Mouse (Mus musculus) testis, adult 2 months (tissue): Measurements from ENCODE around the gene Dnase2a. TPM values are rescaled to one million over a fixed set of nuclear protein-coding genes. Genes with fewer than 3 reads are reported as not detected.

Source experiments
- H3K27ac ChIP-seq: fragments of 200-500 bp; 2 replicates; pipeline ENCODE4 v1.5.1; 2012; ENCODE audit warnings: low read depth, low read length; ENCODE audit not compliant: control insufficient read depth, insufficient read depth
- H3K27me3 ChIP-seq: fragments of 200-500 bp; 2 replicates; pipeline ENCODE4 v1.6.1; 2012; ENCODE audit warnings: mild to moderate bottlenecking, low read length, moderate library complexity; ENCODE audit not compliant: control insufficient read depth, insufficient read depth
- H3K36me3 ChIP-seq: fragments of 200-500 bp; 2 replicates; pipeline ENCODE4 v1.6.1; 2012; ENCODE audit warnings: mild to moderate bottlenecking, low read length; ENCODE audit not compliant: control insufficient read depth, insufficient read depth
- H3K4me1 ChIP-seq: fragments of 200-500 bp; 2 replicates; pipeline ENCODE4 v1.6.1; 2012; ENCODE audit warnings: low read length; ENCODE audit not compliant: control insufficient read depth, insufficient read depth
- H3K4me3 ChIP-seq: fragments of 200-500 bp; 2 replicates; pipeline ENCODE4 v1.5.1; 2012; ENCODE audit warnings: low read depth, mild to moderate bottlenecking, low read length, moderate library complexity, mixed read lengths; ENCODE audit not compliant: control insufficient read depth
- CTCF ChIP-seq: fragments of 200-500 bp; IDR thresholded peaks from 2 replicates; pipeline ENCODE4 v1.5.1; 2012; ENCODE audit warnings: low read depth, mild to moderate bottlenecking, inconsistent platforms, low read length, moderate library complexity; ENCODE audit not compliant: control insufficient read depth, insufficient read depth, insufficient replicate concordance
- POLR2A ChIP-seq: fragments of 200-500 bp; IDR thresholded peaks from 2 replicates; pipeline ENCODE4 v1.6.1; 2012; ENCODE audit warnings: low read depth, mild to moderate bottlenecking, inconsistent platforms, low read length, moderate library complexity; ENCODE audit not compliant: control insufficient read depth
- polyA plus RNA-seq: library from polyadenylated mRNA; depleted of rRNA; stranded (reverse); fragments of >200 nt; gene quantifications from 2 replicates; pipeline ENCODE4 v1.2.3, GENCODE M21; 2012; rRNA removed

Dnase2a gene
- 1.6 and 2.1 TPM in 2 replicates for polyA plus RNA-seq

DNA sequence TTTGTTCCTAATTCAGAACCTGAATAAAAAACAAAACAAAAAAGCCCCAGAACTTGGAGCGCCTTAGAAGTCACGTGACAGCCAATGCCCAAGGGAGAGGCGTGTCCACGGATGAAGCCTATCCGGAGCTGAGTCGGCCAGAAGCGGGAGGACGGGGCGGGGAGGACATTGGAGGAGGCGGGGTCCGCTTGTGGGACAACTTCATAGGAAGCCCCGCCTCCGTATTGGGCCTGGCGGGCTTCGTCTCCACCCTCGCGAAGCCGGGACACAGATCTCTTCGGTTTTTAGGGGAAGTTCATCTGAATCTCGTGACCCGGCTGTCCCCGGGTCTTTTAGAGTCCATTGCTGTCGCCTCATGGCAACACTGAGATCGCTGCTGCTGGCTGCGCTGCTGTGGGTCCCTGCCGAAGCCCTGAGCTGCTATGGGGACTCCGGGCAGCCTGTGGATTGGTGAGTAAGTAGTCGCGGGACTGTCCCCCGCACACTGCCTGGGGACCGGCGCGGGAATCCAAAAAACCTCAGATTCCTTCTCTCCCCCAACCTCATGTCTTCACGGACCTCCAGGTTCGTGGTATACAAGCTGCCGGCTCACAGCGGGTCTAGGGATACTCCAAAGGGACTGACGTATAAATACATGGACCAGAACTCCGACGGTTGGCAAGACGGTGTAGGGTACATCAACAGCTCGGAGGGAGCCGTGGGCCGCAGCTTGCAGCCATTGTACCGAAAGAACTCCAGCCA is at the start of gene Dnase2a:
Dnase2a (plus strand) TSS at position 140 of the 741 bp plus-strand sequence.
- peaks cover 34% of the 10 kb centered on the region for H3K4me1 ChIP-seq
- H3K36me3 ChIP-seq = no peaks in the 10 kb centered on the region
- TF ChIP-seq CTCF (no peak), POLR2A (no peak)
- H3K27me3 ChIP-seq = no peaks in the 10 kb centered on the region; the same call in 1 of the 2 replicates
- peak within 1 kb of the TSS; percentile 57 for H3K4me3 ChIP-seq
- no peak within 1 kb of the TSS for H3K27ac ChIP-seq

DNA sequence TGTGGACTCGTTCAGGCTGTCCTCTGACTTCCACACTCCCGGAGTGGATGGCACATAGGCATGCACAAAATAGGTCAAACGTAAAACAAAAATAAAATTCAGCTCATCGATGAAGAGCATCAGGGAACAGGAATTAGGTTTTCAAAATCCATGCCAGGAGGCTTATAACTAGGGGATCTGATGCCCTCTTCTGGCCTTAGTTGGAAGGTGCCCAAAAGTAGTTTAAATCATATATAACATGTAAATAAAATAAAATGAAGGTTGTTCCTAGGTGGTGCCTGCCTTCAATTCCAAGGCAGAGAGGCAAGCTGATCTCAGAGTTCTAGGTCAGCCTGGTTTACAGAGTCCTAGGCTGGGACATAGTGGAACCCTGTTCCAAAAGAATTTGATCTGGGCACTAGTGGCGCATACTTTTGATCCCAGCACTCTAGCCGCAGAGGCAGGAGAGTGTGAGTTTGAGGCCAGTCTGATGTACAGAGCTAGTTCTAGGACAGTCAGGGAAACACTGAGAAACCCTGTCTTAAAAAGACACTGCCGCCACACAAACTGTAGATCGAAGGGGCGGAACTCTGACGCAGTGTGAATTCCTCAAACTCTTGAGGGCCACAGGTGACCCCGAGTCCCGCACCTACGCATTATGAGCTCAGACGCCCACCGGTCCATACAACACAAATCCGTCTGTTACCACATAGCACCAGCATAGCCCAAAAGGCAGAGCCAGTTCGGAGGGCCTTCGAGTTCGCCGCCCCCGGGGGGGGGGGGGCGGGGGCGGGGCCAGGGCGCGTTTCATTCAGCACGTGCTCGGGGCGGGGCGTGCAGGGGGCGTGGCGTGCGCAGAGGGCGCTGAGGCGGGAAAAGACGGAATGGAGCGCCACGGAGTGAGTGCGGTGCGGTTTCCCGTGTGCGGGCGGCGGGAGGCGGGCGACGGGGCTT is 36.7 kb upstream of the Dnase2a start, which contains the start of gene Syce2:
Syce2 (plus strand) TSS at position 736 of the 933 bp plus-strand sequence.
- H3K36me3 ChIP-seq = peaks cover 1% of the 10 kb centered on the region
- H3K27me3 ChIP-seq = no peaks in the 10 kb centered on the region
- H3K4me1 ChIP-seq = peaks cover 8% of the 10 kb centered on the region
- H3K27ac ChIP-seq = peak within 1 kb of the TSS; percentile 97
- TF ChIP-seq CTCF (no peak), POLR2A (peak; percentile 86)
- peak within 1 kb of the TSS; percentile 97 for H3K4me3 ChIP-seq

DNA sequence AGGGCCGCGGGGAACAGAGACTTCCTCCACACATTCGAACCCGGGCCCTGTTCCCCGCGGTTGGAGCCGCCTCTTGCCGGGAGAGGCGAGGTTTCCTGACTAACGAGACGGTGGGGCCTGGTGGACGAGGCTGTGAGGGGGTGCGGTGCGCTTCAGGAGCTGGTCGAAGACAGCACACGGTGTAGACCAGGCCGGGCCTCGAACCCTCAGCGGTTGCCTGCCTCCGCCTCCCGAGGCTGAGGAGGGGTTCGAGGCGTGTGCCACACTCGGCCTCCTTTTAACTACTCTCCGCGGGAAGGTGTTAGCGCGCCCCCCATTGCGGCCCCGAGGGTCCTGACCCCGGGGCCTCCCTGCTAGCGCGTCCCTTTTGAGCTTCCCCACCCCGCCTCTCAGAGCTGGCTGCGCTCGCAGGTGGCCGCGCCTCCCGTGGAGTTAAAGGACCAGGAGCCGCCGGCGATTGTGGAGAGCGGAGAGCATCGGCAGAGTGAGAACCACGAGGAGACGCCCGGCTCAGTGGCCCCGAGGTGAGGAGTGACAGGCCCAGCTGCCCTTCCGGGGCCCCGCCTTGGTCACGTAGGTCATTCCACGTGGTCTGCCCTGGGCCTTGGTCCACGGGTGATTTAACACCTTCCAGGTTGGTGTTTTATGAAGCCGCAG is 35.9 kb upstream of the Dnase2a start:
- Histone ChIP-seq H3K4me1 (peaks cover 8% of the 10 kb centered on the region), H3K4me3 (peak overlapping the region; percentile 97), H3K27me3 (no peaks in the 10 kb centered on the region), H3K27ac (peak overlapping the region; percentile 97), H3K36me3 (peaks cover 1% of the 10 kb centered on the region)
- TF ChIP-seq POLR2A = no peak; the same call in 1 of the 2 replicates

DNA sequence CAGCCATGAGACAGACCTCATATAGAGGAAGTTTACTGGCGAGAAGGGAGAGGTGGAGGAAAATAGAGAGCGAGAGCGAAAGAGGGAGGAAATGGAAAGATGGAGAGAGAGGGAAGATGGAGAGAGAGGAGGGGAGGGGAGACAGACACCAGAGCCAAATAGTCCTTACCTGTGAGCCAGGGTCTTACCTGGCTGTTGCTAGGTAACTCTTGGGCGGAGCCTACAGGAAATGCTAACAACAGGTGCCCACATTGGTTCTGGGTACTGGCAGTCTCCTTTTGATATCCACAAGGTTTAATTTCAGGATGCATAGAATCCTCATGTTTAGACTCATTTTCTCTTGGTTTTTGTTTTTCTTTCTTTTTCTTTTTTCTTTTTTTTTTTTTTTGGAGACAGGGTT is 35.3 kb upstream of the Dnase2a start:
- Histone ChIP-seq H3K36me3 (peaks cover 1% of the 10 kb centered on the region), H3K27me3 (no peaks in the 10 kb centered on the region), H3K27ac (peak overlapping the region; percentile 97), H3K4me3 (peak overlapping the region; percentile 97), H3K4me1 (peaks cover 8% of the 10 kb centered on the region)
- TF ChIP-seq CTCF (no peak), POLR2A (peak; percentile 19; the same call in 1 of the 2 replicates)

DNA sequence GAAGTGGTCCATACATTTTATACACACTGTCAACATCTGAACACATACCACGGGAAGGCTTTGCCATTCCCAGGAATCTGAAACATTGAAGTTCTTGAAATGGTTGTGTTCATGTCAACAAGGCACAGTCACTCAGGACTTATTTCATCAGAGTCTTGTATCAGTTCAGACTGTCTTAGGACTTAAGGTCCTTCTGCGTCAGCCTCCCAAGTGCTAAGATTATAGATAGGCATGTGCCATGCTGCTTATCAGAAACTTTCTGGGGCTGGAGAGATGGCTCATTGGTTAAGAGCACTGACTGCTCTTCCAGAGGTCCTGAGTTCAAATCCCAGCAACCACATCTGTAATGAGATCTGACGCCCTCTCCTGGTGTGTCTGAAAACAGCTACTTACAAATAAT is 34.0 kb upstream of the Dnase2a start:
- no peaks in the 10 kb centered on the region for H3K27me3 ChIP-seq
- no peak for TF ChIP-seq POLR2A
- no peak for TF ChIP-seq CTCF
- no peak overlapping the region for H3K4me3 ChIP-seq
- H3K4me1 ChIP-seq = peaks cover 8% of the 10 kb centered on the region
- H3K27ac ChIP-seq = no peak overlapping the region
- no peaks in the 10 kb centered on the region for H3K36me3 ChIP-seq

DNA sequence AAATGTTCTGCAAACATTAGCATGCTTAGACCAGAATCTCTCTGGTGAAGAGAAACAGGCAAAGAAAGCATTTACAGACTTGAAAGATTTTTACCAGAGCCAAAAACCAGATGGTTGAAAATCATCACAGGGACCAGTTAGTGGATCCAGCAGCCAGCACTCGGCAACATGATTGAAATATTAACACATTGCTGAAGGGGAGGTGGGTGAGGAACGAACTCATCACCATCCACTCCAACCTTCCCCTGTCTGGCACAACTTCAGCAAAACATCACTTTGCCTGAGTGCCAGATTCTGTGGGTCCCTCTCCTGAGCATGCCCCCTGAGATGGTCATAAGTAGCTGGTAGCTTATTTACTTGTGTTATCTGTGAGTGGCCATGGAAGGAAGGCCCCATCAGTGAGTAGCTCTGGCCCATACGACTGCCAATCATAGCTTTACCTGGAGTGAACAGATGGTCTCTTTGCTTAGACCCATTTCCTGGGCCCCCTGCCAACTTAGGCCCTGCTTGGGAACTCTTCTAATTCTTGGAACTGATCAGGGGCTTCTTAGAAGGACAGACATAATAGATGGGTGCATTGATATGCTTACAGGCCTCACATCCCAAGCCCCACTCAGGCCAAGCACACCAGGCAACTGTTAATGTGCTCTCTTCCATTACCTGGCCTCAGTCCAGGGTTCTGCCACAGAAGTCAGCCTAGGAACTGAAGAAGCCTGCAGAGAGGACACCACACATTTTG is 30.9 kb upstream of the Dnase2a start:
- no peaks in the 10 kb centered on the region for H3K36me3 ChIP-seq
- no peak overlapping the region for H3K27ac ChIP-seq
- TF ChIP-seq POLR2A = no peak
- TF ChIP-seq CTCF = no peak
- H3K27me3 ChIP-seq = no peaks in the 10 kb centered on the region
- H3K4me3 ChIP-seq = no peak overlapping the region
- peaks cover 5% of the 10 kb centered on the region for H3K4me1 ChIP-seq
